Mouse (Mus musculus) forebrain, postnatal 0 days (tissue): ENCODE data around the gene Ly6g6d. TPM values are rescaled to one million over a fixed set of nuclear protein-coding genes. Genes with fewer than 3 reads are reported as not detected.
A peak's percentile ranks its signal among the peaks of the same experiment; 100 is the strongest.

Experiments
- ATAC-seq: fragments of 200-750 bp; cut with Nextera tagmentation; 2 replicates; pipeline ENCODE4 v1.8.0; 2017; ENCODE audit warnings: mild to moderate bottlenecking, moderate library complexity
- DNase-seq: peaks from one replicate; pipeline ENCODE4 v3.0.0-alpha.2; 2015
- H3K27ac ChIP-seq: fragments of 300-500 bp; sonication (generic); 2 replicates; pipeline ENCODE4 v1.5.1; 2014; ENCODE audit warnings: low read depth, mild to moderate bottlenecking, antibody characterized with exemption, low read length, moderate library complexity, mixed read lengths
- H3K27me3 ChIP-seq: fragments of 300-500 bp; sonication (generic); 2 replicates; pipeline ENCODE4 v1.6.1; 2014; ENCODE audit warnings: mild to moderate bottlenecking, low read length, mixed read lengths; ENCODE audit not compliant: insufficient read depth
- H3K36me3 ChIP-seq: fragments of 300-500 bp; sonication (generic); 2 replicates; pipeline ENCODE4 v1.6.1; 2014; ENCODE audit warnings: mild to moderate bottlenecking, moderate library complexity; ENCODE audit not compliant: insufficient read depth
- H3K4me1 ChIP-seq: fragments of 300-500 bp; sonication (generic); 2 replicates; pipeline ENCODE4 v1.6.1; 2014; ENCODE audit warnings: antibody characterized with exemption; ENCODE audit not compliant: insufficient read depth
- H3K4me2 ChIP-seq: fragments of 300-500 bp; sonication (generic); 2 replicates; pipeline ENCODE4 v1.6.1; 2014; ENCODE audit warnings: low read depth, mild to moderate bottlenecking, moderate library complexity
- H3K4me3 ChIP-seq: fragments of 300-500 bp; sonication (generic); 2 replicates; pipeline ENCODE4 v1.5.1; 2014; ENCODE audit warnings: low read depth, low read length, mixed read lengths
- H3K9ac ChIP-seq: fragments of 300-500 bp; sonication (generic); 2 replicates; pipeline ENCODE4 v1.6.1; 2014; ENCODE audit warnings: mild to moderate bottlenecking
- H3K9me3 ChIP-seq: fragments of 300-500 bp; sonication (generic); 2 replicates; pipeline ENCODE4 v1.6.1; 2016; ENCODE audit warnings: low read length
- CTCF ChIP-seq: sonication (generic); IDR thresholded peaks from 2 replicates; pipeline ENCODE4 v1.5.1; 2016; ENCODE audit warnings: antibody characterized with exemption, control low read depth, low read depth
- WGBS: fragments of 180-500 bp; shearing (Covaris S2); extraction: QIAGEN DNeasy Blood & Tissue Kit; methylation state at CpG from one replicate; pipeline ENCODE4 v1.1.7; 2014; 5-methylcytosine and 5-hydroxymethylcytosine counted together
- polyA plus RNA-seq: library from polyadenylated mRNA; unstranded; fragments of >200 nt; fragmentation: Nextera tagmentation; extraction: Ambion mirVana; gene quantifications from 2 replicates; pipeline ENCODE4 v1.2.1, GENCODE M21; 2015
- total RNA-seq: library from RNA; depleted of rRNA; stranded (reverse); fragments of >200 nt; gene quantifications from 2 replicates; pipeline ENCODE4 v1.2.3, GENCODE M21; 2014

The Ly6g6d gene
- total and polyA plus RNA-seq, 2 experiments from 2014 or later, result 1.6 TPM; not detected in 1

DNA sequence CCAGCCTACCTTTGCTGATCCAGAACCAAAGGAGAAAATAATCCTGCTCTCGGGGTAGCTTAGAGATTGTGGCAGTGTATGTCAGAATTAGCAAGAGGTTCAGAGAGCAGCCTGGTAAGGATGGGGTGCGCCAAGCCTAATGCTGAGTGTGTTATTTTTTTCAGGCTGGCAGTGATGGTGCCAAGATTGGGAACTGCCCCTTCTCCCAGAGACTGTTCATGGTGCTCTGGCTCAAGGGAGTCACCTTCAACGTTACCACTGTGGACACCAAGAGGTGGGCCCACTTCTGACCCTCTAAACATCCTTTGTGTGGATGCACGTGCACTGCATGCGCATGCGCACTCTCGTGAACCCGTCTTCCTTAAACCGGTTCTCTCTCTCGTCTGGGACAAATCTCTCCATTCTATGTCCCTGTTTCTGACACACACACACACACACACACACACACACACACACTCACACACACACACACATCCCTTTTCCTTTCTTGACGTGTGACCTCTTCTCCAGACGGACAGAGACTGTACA, 25.5 kb downstream of the Ly6g6d start:
- WGBS, result 74% methylated on average over 12 of the region's 12 CpGs
- 0 out of 2 replicates have a peak overlapping the region, but pooled peaks have one; percentile 59 for H3K4me2 ChIP-seq

DNA sequence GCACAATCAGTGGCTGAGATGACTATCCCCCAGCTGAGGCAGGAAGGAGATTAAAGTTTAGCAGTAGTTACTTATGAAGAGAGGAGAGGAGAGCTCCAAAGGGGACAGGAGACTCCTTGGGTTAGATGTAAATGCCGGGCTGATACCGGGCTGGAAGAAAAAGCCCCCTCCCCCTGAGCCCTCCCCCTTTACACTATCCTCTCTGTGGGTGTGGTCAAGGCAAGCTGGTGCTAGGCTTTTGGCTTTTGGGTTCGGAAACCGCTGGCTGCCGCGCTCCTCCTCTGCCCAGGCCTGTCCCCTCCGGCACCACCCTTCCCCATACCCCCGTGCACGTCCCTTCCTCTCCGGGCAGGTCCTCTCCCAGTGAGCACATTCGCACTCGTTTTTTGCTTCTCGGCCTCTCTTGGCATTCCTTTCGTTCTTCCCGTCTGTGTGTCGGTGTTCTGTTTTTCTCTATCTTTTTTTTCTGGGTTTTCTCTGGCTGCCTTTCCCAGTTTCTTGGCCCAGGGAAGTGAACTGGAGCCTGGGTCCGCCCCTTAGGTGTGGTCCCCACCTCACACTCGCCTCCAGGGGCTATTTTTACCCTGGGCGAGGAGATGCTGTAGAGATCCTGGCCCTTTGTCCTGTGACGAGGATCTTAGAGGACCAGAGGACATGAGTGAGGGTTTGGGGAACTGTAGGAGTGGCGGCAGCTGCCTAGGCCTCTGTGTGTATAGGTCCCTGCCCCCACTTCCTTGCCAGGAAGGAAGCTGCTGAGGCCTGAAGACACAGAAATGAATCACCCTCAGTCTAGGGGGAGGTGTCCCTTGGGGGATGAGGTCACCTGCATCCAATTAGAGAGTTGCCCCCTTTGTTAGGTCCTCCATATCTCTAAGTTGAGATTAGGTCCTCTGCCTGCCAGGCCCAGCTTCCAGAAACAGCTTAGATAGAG, 26.4 kb downstream of the Ly6g6d start:
- peak; percentile 63 for ATAC-seq
- peak overlapping the region; percentile 59 for H3K4me2 ChIP-seq
- peak overlapping the region; percentile 65 for H3K27ac ChIP-seq
- 0 out of 2 replicates have a peak, but pooled peaks cover 5% of the 10 kb centered on the region for H3K36me3 ChIP-seq
- H3K9me3 ChIP-seq, result no peaks in the 10 kb centered on the region
- H3K4me3 ChIP-seq, result peak overlapping the region; percentile 25
- peak; percentile 60 for DNase-seq
- 4% methylated on average over 21 of the region's 21 CpGs for WGBS
- TF ChIP-seq CTCF, result no peak
- H3K9ac ChIP-seq, result peak overlapping the region; percentile 43
- no peaks in the 10 kb centered on the region for H3K27me3 ChIP-seq
- H3K4me1 ChIP-seq, result peaks cover 7% of the 10 kb centered on the region; the same call in 1 of the 2 replicates

More for the DNA sequence above, 25.5 kb downstream of the Ly6g6d start:
- DNase-seq (no peak), ATAC-seq (peak; percentile 16; the same call in 1 of the 2 replicates)
- Histone ChIP-seq H3K9ac (no peak overlapping the region), H3K27me3 (no peaks in the 10 kb centered on the region), H3K9me3 (no peaks in the 10 kb centered on the region), H3K4me1 (0 out of 2 replicates have a peak, but pooled peaks cover 7% of the 10 kb centered on the region), H3K27ac (peak overlapping the region; percentile 65; the same call in 1 of the 2 replicates), H3K36me3 (0 out of 2 replicates have a peak, but pooled peaks cover 5% of the 10 kb centered on the region), H3K4me3 (no peak overlapping the region)
- no peak for TF ChIP-seq CTCF

DNA sequence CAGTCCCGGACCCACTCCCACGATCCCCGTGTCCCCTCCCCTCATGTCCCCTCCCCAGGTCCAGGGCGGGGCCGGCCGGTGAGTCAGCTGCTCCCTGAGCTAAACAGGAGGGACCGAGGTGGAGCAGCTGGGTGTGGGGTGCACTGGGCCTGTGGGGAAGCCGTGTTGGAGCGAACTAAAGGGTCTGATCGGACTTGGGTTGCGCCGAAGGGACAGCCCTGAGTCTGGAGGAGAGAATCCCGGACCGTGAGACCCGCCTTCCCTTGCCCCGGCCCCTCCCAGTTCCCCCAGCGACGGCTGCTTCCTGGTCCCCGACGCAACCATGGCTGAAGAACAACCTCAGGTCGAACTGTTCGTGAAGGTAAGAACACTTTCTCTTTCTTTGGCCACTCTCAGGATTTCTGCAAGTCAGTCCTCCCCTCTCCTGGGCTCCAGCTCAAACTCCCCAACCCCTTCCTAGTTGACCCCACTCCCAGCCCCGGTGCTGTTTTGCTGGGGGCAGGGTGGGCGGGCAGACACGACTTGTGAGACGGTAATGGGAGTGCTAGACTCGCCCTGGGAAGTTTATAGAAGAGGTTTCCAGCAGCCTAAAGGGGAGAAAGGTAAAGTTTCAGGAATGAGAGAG, 27.6 kb downstream of the Ly6g6d start:
- 3% methylated on average over 26 of the region's 27 CpGs for WGBS
- Histone ChIP-seq H3K4me2 (peak overlapping the region; percentile 59), H3K4me1 (peaks cover 12% of the 10 kb centered on the region; the same call in 1 of the 2 replicates), H3K9me3 (no peaks in the 10 kb centered on the region), H3K4me3 (peak overlapping the region; percentile 36), H3K9ac (peak overlapping the region; percentile 48), H3K36me3 (0 out of 2 replicates have a peak, but pooled peaks cover 5% of the 10 kb centered on the region), H3K27ac (peak overlapping the region; percentile 77), H3K27me3 (no peaks in the 10 kb centered on the region)
- TF ChIP-seq CTCF, result no peak
- DNase-seq, result no peak
- no peak for ATAC-seq

DNA sequence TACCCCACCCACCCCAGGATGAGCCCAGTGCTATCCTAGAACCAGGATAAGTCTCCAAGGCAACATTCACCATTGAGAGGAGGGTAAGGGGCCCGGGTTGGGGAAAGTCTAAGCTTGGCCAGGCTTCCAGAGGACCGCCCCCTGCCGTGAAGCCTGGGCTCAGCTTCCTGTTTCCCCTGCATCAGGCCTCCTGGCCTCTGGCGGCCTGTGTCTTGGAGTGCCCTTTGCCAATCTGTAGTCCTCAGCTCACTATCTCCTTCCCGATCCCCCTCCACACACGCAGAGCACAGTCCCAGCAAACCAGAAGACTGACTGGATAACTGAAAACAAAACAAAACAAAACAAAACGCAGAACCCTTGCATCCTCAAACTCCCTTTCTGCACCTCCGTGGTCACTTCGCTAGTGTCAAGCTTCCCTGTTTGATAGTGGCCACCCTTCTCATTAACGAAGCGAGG, 28.3 kb downstream of the Ly6g6d start, which contains the start of gene Clic1:
Gene Clic1 (plus strand): TSS at position 406 of the 456 bp plus-strand sequence.
- WGBS, result 2% methylated on average over 11 of the region's 11 CpGs
- DNase-seq, result no peak
- no peak for TF ChIP-seq CTCF

DNA sequence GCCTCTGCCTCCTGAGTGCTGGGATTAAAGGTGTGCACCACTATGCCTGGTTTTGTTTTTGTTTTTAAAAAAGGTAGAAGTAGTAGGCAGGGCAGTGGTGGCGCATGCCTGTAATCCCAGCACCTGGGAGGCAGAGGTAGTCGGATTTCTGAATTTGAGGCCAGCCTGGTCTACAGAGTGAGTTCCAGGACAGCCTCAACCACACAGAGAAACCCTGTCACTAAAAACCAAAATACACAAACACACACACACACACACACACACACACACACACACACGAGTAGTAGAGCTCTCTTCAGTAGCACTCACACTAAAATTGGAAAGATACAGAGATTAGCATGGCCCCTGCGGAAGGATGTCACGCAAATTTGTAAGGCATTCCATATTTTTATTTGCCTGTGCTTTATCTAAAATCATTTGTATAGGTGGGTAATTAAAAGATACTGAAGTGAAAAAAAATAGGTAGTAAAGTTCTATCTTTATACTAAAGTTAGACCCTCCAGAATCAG, 28.9 kb downstream of the Ly6g6d start:
- 0 out of 2 replicates have a peak, but pooled peaks cover 2% of the 10 kb centered on the region for H3K36me3 ChIP-seq
- H3K9ac ChIP-seq, result no peak overlapping the region
- WGBS, result 78% methylated on average over 5 of the region's 5 CpGs
- no peak overlapping the region for H3K4me3 ChIP-seq
- peaks cover 12% of the 10 kb centered on the region; the same call in 1 of the 2 replicates for H3K4me1 ChIP-seq
- H3K4me2 ChIP-seq, result no peak overlapping the region
- no peaks in the 10 kb centered on the region for H3K9me3 ChIP-seq
- no peak overlapping the region for H3K27ac ChIP-seq
- H3K27me3 ChIP-seq, result no peaks in the 10 kb centered on the region
- ATAC-seq (no peak), DNase-seq (no peak)
- no peak for TF ChIP-seq CTCF

More for the DNA sequence above, 28.3 kb downstream of the Ly6g6d start, which contains the start of gene Clic1:
- no peak for ATAC-seq
- H3K27ac ChIP-seq, result peak within 1 kb of the TSS; percentile 77
- H3K36me3 ChIP-seq, result 0 out of 2 replicates have a peak, but pooled peaks cover 5% of the 10 kb centered on the region
- H3K9me3 ChIP-seq, result no peaks in the 10 kb centered on the region
- H3K4me3 ChIP-seq, result peak within 1 kb of the TSS; percentile 36
- peaks cover 12% of the 10 kb centered on the region; the same call in 1 of the 2 replicates for H3K4me1 ChIP-seq
- H3K27me3 ChIP-seq, result no peaks in the 10 kb centered on the region
- peak within 1 kb of the TSS; percentile 59 for H3K4me2 ChIP-seq
- H3K9ac ChIP-seq, result peak within 1 kb of the TSS; percentile 48
